Mouse (Mus musculus): ENCODE measurements around the gene Coq4. TPM values are rescaled to one million over a fixed set of nuclear protein-coding genes. Genes with fewer than 3 reads are reported as not detected.

Coq4 gene
- polyA plus RNA-seq, 1 experiment from 2014 or later, result 32.7 TPM

DNA sequence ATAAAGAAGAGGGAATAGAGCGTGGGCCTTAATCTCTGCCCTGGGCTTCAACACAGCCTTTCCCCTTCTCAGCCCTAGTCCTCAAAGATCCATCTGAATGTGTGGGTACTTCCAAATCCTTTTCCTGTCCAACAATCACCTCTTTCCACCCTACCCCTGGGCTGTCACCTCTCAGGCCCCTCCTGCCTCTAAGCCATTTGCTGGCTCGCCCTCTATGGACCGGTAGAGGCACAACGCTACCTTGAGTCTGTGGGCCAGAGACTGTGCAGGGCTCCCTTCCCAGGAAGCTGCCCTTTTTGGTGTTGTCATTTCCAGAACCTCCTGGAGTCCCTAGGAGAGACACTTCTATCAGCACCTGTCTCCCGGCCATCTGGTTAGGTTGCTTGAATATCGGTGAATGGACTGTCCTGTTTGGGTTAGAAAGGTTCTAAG lies 16.1 kb downstream of the Coq4 start:
- peaks cover 42% of the 10 kb centered on the region for H3K36me3 ChIP-seq
- 24% methylated on average over 6 of the region's 6 CpGs for WGBS
- H3K4me1 ChIP-seq, result peaks cover 12% of the 10 kb centered on the region
- H3K9me3 ChIP-seq, result no peaks in the 10 kb centered on the region
- ATAC-seq (ENCODE audit: low FRiP score, low read depth), result peak; percentile 42; the same call in 1 of the 2 replicates
- H3K4me3 ChIP-seq, result peak overlapping the region; percentile 81
- H3K4me2 ChIP-seq (replicated peaks), result peak overlapping the region; percentile 82
- peak overlapping the region; percentile 88 for H3K9ac ChIP-seq
- H3K27ac ChIP-seq, result 0 out of 2 replicates have a peak overlapping the region, but pooled peaks have one; percentile 81
- no peaks in the 10 kb centered on the region for H3K27me3 ChIP-seq (replicated peaks)

DNA sequence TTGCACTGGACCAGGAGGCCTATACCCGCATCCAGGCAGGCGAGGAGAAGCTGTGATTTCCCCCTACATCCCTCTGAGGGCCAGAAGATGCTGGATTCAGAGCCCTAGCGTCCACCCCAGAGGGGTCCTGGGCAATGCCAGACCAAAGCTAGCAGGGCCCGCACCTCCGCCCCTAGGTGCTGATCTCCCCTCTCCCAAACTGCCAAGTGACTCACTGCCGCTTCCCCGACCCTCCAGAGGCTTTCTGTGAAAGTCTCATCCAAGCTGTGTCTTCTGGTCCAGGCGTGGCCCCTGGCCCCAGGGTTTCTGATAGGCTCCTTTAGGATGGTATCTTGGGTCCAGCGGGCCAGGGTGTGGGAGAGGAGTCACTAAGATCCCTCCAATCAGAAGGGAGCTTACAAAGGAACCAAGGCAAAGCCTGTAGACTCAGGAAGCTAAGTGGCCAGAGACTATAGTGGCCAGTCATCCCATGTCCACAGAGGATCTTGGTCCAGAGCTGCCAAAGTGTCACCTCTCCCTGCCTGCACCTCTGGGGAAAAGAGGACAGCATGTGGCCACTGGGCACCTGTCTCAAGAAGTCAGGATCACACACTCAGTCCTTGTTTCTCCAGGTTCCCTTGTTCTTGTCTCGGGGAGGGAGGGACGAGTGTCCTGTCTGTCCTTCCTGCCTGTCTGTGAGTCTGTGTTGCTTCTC lies 28.5 kb downstream of the Coq4 start:
- Histone ChIP-seq H3K36me3 (peaks cover 55% of the 10 kb centered on the region), H3K4me1 (peaks cover 24% of the 10 kb centered on the region), H3K27me3 (replicated peaks) (no peaks in the 10 kb centered on the region), H3K9me3 (no peaks in the 10 kb centered on the region), H3K27ac (no peak overlapping the region), H3K9ac (0 out of 2 replicates have a peak overlapping the region, but pooled peaks have one; percentile 13), H3K4me2 (replicated peaks) (no peak overlapping the region), H3K4me3 (no peak overlapping the region)
- ATAC-seq (ENCODE audit: low FRiP score, low read depth), result no peak
- 85% methylated on average over 11 of the region's 11 CpGs for WGBS

DNA sequence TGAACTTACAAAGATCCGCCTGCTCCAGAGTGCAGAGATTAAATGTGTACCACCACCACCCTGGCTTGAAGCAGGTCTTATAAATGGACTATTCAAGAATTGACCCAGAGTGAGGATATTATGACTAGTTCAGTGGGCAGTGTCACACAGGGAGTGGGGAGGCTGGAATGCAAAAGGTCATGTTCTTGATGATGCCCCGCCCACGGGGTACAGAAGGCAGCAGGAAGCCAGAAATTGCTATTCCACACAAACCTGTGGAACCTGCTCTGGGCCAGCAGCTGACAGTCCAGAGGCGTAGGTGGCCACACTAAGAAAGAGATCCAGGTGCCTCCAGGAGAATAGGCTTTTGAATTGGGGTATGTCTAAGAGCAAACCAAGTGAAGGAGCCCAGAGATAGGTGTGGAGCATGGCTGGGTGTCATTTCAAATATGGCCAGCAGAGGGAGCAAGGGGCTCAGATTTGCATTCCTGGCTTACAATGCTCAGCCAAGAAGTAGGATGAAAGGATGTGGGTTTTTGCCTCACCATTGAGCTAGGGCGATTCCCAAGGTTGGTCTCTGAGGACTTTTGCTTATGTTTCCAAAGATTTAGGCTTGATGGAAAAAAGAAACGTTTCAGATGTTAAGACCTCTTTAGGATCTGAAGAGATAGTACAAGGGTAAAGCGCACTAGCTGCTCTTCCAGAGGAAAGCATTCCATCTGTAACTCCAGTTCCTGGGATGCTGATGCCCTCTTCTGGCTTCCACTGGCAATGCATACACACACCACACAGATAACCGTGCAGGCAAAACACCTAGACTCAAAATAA lies 30.3 kb downstream of the Coq4 start:
- Histone ChIP-seq H3K9me3 (no peaks in the 10 kb centered on the region), H3K4me2 (replicated peaks) (peak overlapping the region; percentile 29; the same call in 1 of the 2 replicates), H3K4me3 (no peak overlapping the region), H3K27ac (no peak overlapping the region), H3K36me3 (peaks cover 37% of the 10 kb centered on the region), H3K27me3 (replicated peaks) (no peaks in the 10 kb centered on the region), H3K9ac (no peak overlapping the region), H3K4me1 (peaks cover 26% of the 10 kb centered on the region)
- peak; percentile 46 for ATAC-seq (ENCODE audit: low FRiP score, low read depth)
- 36% methylated on average over 8 of the region's 8 CpGs for WGBS

DNA sequence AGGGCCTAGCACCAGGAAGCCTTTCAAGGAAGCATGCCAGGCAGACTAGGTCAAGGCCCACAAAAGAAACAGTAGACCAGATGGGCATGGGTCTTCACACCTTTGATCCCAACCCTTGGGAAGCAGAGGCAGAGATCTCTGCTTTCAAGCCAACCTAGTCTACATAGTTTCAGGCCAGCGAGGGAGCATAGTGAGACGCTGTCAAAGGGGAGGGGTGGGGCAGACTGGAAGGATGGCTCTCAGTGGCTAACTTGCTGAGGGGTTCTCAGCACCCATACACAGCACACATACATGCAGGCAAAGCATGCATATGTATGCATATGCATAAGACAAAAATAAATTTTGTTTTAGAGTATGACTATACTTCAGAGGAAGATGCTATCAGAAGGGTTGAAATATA lies 32.1 kb downstream of the Coq4 start:
- H3K9ac ChIP-seq, result no peak overlapping the region
- H3K27me3 ChIP-seq (replicated peaks), result no peaks in the 10 kb centered on the region
- ATAC-seq (ENCODE audit: low FRiP score, low read depth), result no peak
- no peak overlapping the region for H3K4me3 ChIP-seq
- H3K4me1 ChIP-seq, result peaks cover 26% of the 10 kb centered on the region
- H3K9me3 ChIP-seq, result no peaks in the 10 kb centered on the region
- H3K36me3 ChIP-seq, result peaks cover 20% of the 10 kb centered on the region
- 2% methylated on average over 2 of the region's 2 CpGs for WGBS
- H3K4me2 ChIP-seq (replicated peaks), result peak overlapping the region; percentile 58
- H3K27ac ChIP-seq, result peak overlapping the region; percentile 84; the same call in 1 of the 2 replicates

DNA sequence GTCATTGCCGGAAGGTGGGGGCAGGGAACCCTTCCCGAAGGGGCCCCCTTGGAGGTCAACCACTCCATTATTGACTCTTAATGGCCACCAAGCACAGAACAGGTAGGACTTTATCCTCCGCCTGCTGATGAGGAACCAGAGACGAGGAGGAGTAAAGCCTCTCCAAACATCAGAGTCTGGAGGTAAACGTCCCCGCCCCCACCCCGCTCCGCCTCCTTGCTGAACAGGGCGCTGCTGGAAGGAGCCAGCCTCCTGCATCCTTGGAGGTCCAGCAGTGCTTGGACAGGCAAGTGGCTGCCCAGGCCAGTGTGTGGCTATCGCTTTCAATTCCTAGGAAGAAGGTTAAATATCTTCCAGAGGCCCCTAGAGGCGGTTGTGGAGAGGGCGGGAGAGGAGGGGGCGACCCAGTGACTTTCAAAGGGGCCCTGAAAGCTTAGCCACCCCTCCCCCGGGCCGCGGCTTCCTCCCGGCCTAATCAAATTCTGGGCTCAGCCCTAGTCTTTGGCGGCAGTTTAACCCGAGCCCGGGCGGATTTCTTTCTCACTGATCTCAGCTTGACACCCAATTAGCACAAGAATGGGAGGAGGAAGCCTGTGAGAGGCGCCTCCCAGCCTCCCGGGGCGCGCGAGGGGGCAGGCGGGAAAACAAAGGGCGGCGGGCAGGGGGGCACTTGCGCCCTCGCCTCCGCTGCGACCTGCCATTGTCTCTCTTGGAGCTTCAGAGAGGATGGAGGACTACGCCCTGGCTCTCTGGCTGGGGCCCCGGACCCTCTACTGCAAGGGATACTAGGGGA lies 32.9 kb downstream of the Coq4 start, which contains the start of gene Urm1:
Gene Urm1, plus strand, starts transcription at position 51 of the 793 bp plus-strand sequence.
- peaks cover 26% of the 10 kb centered on the region for H3K4me1 ChIP-seq
- H3K9me3 ChIP-seq, result no peaks in the 10 kb centered on the region
- peak within 1 kb of the TSS; percentile 62 for H3K9ac ChIP-seq
- H3K4me2 ChIP-seq (replicated peaks), result peak within 1 kb of the TSS; percentile 58
- H3K4me3 ChIP-seq, result peak within 1 kb of the TSS; percentile 34
- peak; percentile 75 for ATAC-seq (ENCODE audit: low FRiP score, low read depth)
- peaks cover 11% of the 10 kb centered on the region for H3K36me3 ChIP-seq
- peak within 1 kb of the TSS; percentile 84 for H3K27ac ChIP-seq
- no peaks in the 10 kb centered on the region for H3K27me3 ChIP-seq (replicated peaks)
- WGBS, result 1% methylated on average over 35 of the region's 35 CpGs

DNA sequence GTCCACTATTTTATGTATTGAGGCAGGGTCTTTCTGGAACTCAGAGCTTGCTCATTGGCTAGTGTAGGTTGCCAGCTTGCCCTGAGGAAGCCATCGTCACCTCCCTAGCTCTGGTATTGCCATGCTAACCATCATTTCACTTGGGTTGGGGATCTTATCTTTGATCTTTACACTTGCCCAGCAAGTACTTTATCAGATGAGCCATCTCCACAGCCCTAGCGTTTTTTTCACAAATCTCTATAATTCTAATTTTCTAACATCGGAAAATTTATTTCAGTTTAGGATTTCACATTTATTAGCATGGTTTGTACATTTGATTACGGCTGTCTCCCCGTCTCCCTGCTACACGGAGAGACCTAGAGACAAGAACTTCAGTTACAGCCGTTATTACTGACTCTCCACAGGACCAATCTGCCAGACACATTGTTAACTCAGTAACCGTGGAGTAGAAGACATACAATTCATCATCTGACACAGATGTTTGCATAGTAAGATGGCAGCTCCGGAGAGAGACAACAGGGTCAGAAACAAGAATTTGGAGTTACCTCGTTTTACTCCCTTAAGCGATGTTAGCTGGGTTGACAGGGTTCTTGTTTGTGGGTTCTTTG lies 39.1 kb downstream of the Coq4 start:
- Histone ChIP-seq H3K9ac (peak overlapping the region; percentile 78), H3K36me3 (no peaks in the 10 kb centered on the region), H3K4me3 (peak overlapping the region; percentile 92), H3K9me3 (no peaks in the 10 kb centered on the region), H3K4me1 (peaks cover 17% of the 10 kb centered on the region), H3K4me2 (replicated peaks) (peak overlapping the region; percentile 70), H3K27ac (peak overlapping the region; percentile 92), H3K27me3 (replicated peaks) (no peaks in the 10 kb centered on the region)
- ATAC-seq (ENCODE audit: low FRiP score, low read depth), result peak; percentile 42; the same call in 1 of the 2 replicates
- 8% methylated on average over 11 of the region's 11 CpGs for WGBS

DNA sequence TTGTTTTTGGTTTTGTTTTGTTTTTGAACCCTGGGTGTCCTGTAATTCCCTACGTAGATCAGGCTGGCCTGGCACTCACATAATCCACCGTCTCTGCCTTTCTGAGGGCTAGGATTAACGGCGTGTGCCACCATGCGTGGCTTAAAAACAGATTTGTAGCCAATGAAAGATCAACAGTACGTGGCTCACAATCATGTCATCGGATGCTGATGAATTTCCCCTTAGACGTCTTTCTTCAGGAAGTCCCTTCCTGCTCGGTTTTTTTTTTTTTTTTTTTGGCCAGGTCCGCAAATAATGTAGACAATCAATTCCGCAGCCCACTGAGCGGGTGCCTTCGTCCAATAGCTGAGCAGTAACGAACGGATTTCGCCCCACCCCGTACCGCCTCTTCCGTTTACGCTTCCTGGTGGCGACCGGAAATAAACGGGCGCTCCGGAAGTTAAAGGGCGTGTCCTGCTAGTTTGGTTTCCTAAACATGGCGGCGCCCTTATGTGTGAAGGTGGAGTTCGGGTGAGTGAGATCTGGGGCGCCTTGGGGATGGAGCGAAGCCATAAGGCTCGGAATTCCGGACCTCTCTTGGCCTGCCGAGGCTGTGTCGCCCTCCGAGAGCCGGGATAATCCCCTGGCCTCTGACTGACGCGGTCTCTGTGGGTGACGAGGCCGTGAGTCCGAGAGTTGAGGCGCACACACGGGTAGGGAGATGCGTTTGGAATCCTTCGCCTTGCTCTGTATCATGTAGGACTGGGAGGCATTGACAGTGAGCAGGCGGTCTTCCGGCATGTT lies 39.8 kb downstream of the Coq4 start:
- Histone ChIP-seq H3K27ac (peak overlapping the region; percentile 92), H3K27me3 (replicated peaks) (no peaks in the 10 kb centered on the region), H3K4me1 (peaks cover 17% of the 10 kb centered on the region), H3K4me2 (replicated peaks) (peak overlapping the region; percentile 79), H3K4me3 (peak overlapping the region; percentile 92), H3K9me3 (no peaks in the 10 kb centered on the region), H3K36me3 (no peaks in the 10 kb centered on the region), H3K9ac (peak overlapping the region; percentile 79)
- WGBS, result under 1% methylated on average over 48 of the region's 48 CpGs
- peak; percentile 92 for ATAC-seq (ENCODE audit: low FRiP score, low read depth)

DNA sequence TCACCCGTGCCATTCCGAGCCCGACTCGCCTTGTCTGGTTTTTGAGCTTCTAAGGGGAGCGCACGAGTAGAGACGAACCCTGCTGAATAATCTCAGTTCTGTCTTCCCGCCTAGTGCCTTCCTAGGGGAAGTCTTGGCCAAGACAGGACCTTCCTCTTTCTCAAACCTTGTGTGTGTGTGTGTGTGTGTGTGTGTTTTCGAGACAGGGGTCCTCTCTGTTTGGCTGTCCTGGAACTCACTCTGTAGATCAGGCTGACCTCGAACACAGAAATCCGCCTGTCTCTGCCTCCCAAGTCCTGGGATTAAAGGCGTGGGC lies 40.4 kb downstream of the Coq4 start:
- 5% methylated on average over 12 of the region's 12 CpGs for WGBS
- H3K27ac ChIP-seq, result no peak overlapping the region
- H3K4me2 ChIP-seq (replicated peaks), result peak overlapping the region; percentile 79
- H3K36me3 ChIP-seq, result peaks cover 1% of the 10 kb centered on the region; the same call in 1 of the 2 replicates
- ATAC-seq (ENCODE audit: low FRiP score, low read depth), result no peak
- H3K4me3 ChIP-seq, result peak overlapping the region; percentile 92
- no peaks in the 10 kb centered on the region for H3K9me3 ChIP-seq
- H3K27me3 ChIP-seq (replicated peaks), result no peaks in the 10 kb centered on the region
- H3K4me1 ChIP-seq, result peaks cover 17% of the 10 kb centered on the region
- H3K9ac ChIP-seq, result peak overlapping the region; percentile 79

DNA sequence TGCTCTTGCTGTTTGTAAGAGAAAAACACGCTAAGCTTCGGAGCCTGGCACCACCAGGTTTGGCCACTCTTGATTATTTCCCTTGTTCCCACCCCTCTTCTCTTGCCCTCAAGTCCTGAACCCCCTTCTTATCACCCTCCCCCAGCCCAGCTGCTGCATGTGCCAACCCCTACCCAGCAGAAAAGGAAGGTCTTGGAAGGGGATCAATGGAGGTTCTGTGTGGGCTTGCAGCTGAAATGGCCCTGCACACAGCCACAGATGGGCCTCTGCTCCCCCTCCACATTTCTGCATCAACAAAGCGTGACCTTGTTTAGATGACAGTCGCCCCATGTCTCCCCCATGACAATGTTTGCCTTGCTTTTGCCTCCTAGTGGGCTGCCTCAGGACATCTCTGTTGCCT lies 43.8 kb downstream of the Coq4 start:
- no peak for ATAC-seq (ENCODE audit: low FRiP score, low read depth)
- H3K27ac ChIP-seq, result no peak overlapping the region
- no peak overlapping the region for H3K9ac ChIP-seq
- H3K4me3 ChIP-seq, result no peak overlapping the region
- no peaks in the 10 kb centered on the region for H3K27me3 ChIP-seq (replicated peaks)
- WGBS, result 82% methylated on average over 4 of the region's 4 CpGs
- peaks cover 29% of the 10 kb centered on the region for H3K4me1 ChIP-seq
- H3K36me3 ChIP-seq, result peaks cover 10% of the 10 kb centered on the region
- no peak overlapping the region for H3K4me2 ChIP-seq (replicated peaks)
- no peaks in the 10 kb centered on the region for H3K9me3 ChIP-seq

DNA sequence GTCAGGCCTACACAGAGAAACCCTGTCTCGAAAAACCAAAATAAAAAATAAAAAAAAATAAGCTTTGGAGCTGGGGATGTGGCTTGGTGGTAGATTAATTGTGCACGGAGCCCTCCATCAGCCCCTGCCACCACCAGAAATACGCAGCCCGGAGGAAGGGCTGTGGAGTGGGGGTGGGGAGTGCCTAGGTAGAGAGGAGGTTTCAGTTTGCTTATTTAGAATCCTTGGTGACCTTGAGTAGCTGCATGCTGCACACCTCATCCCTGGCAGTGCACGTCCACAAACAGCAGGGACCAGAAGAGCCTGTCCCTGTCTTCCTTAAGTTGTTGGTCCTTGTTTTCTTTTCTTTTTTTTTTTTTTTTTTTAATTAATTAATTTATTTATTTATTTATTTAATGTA lies 46.5 kb downstream of the Coq4 start:
- WGBS, result 99% methylated on average over 5 of the region's 5 CpGs
- Histone ChIP-seq H3K27ac (no peak overlapping the region), H3K4me2 (replicated peaks) (no peak overlapping the region), H3K27me3 (replicated peaks) (no peaks in the 10 kb centered on the region), H3K9me3 (no peaks in the 10 kb centered on the region), H3K4me3 (no peak overlapping the region), H3K36me3 (peaks cover 10% of the 10 kb centered on the region), H3K9ac (no peak overlapping the region), H3K4me1 (peaks cover 24% of the 10 kb centered on the region)
- ATAC-seq (ENCODE audit: low FRiP score, low read depth), result no peak

DNA sequence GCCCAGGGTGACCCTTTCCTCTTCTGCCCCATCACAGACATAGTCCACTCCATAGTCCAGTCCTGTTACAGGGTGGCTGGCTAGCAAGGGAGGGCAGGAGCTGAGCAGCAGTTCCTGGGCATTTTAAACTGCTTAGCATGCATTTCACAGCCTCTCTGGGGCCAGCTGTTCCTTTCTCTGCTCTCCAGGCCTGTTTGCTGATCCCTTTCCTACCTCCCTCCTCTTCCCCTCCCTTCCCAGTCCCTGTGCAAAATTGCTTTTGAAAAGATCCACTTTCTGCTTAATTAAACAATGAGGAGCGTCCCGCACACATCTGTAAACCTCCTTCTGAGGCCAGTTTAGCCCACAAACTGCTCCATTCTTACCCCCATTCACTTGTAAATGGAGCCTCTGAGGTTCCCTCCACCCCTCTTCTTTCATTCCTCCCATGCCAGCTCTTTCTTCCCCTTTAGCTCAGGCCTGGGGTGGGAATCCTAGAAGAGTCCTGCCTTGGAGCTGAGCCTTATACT lies 48.2 kb downstream of the Coq4 start:
- no peak overlapping the region for H3K4me3 ChIP-seq
- ATAC-seq (ENCODE audit: low FRiP score, low read depth), result peak; percentile 46
- 15% methylated on average over 2 of the region's 2 CpGs for WGBS
- H3K36me3 ChIP-seq, result peaks cover 10% of the 10 kb centered on the region
- H3K4me1 ChIP-seq, result peaks cover 40% of the 10 kb centered on the region
- no peaks in the 10 kb centered on the region for H3K27me3 ChIP-seq (replicated peaks)
- peak overlapping the region; percentile 75 for H3K27ac ChIP-seq
- peak overlapping the region; percentile 31; the same call in 1 of the 2 replicates for H3K4me2 ChIP-seq (replicated peaks)
- H3K9ac ChIP-seq, result 0 out of 2 replicates have a peak overlapping the region, but pooled peaks have one; percentile 13
- H3K9me3 ChIP-seq, result no peaks in the 10 kb centered on the region

Data from neural tube, embryonic 12.5 days (tissue).